ENCODE assay signal across 8 mouse cellular contexts in genomic region chr17:74316309-74316863, GRCm38 (mm10). TPM values are rescaled to one million over a fixed set of nuclear protein-coding genes. Genes with fewer than 3 reads are reported as not detected.
A peak's percentile ranks its signal among the peaks of the same experiment; 100 is the strongest.
DNase-seq lines count a peak whose midpoint lies in the region; ATAC-seq lines count a peak whose summit lies in the region.

No protein-coding gene starts in this region.

- H3K4me3 ChIP-seq in intestine, embryonic 16.5 days (ENCODE audit: low read length): peak overlapping the region; percentile 91
- H3K4me3 ChIP-seq in midbrain, embryonic 10.5 days: peak overlapping the region; percentile 90

- H3K36me3 ChIP-seq in intestine, embryonic 16.5 days (ENCODE audit: control insufficient read depth, insufficient read depth, low read length): no peaks in the 10 kb centered on the region
- peaks cover 29% of the 10 kb centered on the region for H3K36me3 ChIP-seq in midbrain, embryonic 10.5 days

- no peaks in the 10 kb centered on the region for H3K27me3 ChIP-seq in intestine, embryonic 16.5 days (replicated peaks; ENCODE audit: control insufficient read depth, insufficient read depth, low read length)
- no peaks in the 10 kb centered on the region for H3K27me3 ChIP-seq in midbrain, embryonic 10.5 days (ENCODE audit: low read depth, poor library complexity, severe bottlenecking)

- H3K4me2 ChIP-seq in intestine, embryonic 16.5 days (ENCODE audit: low read depth, low read length): peak overlapping the region; percentile 92

- H3K4me1 ChIP-seq in intestine, embryonic 16.5 days (ENCODE audit: control insufficient read depth, insufficient read depth, low read length): peaks cover 9% of the 10 kb centered on the region
- H3K4me1 ChIP-seq in midbrain, embryonic 10.5 days: peaks cover 18% of the 10 kb centered on the region

- H3K9ac ChIP-seq in intestine, embryonic 16.5 days (ENCODE audit: low read depth, low read length): peak overlapping the region; percentile 84

- intact Hi-C loops in left cerebral cortex, postnatal 36 days (cut with DNase I): loop anchor here (1.0 kb wide), 1 partner anchor 21 kb away; the partner anchor contains the start of gene Memo1

- WGBS in intestine, embryonic 16.5 days: under 1% methylated on average over 48 of the region's 48 CpGs
- WGBS in midbrain, embryonic 10.5 days: under 1% methylated on average over 48 of the region's 48 CpGs

- peak; percentile 97 for ATAC-seq in intestine, embryonic 16.5 days

- peak; percentile 83 for DNase-seq in adrenal gland, adult 8-10 months
- peak; percentile 89 for DNase-seq in embryo, embryonic 9.5 days (ENCODE audit: extremely low spot score)
- peak; percentile 71 to 87 for DNase-seq in gastrocnemius, postnatal 4 days (ENCODE audit: low spot score in 2 of 2)
- DNase-seq in left cerebral cortex, postnatal 36 days (ENCODE audit: low spot score in 2 of 2): peak; percentile 89 to 92
- DNase-seq in midbrain, embryonic 10.5 days (ENCODE audit: low spot score): peak; percentile 91
- DNase-seq in right cerebral cortex, postnatal 36 days (ENCODE audit: low spot score in 2 of 2): peak; percentile 81 to 82
- DNase-seq in urinary bladder, postnatal 4 days (ENCODE audit: low spot score in 2 of 2): peak; percentile 85 to 87

- H3K27ac ChIP-seq in intestine, embryonic 16.5 days (ENCODE audit: low read length): peak overlapping the region; percentile 96
- H3K27ac ChIP-seq in midbrain, embryonic 10.5 days (replicated peaks): peak overlapping the region; percentile 95

- H3K9me3 ChIP-seq in intestine, embryonic 16.5 days (ENCODE audit: control insufficient read depth, low read length): no peaks in the 10 kb centered on the region
- H3K9me3 ChIP-seq in midbrain, embryonic 10.5 days (replicated peaks): no peaks in the 10 kb centered on the region

RNA-seq across cellular contexts. Expression of gene Dpy30, which starts 7.4 kb away (rescaled TPM):
- 10 to 100 TPM; 65.1 to 81.0 (median 68.4) TPM for total RNA-seq in adrenal gland, adult 8-10 months (2022)
- 10 to 100 TPM; 75.4 to 84.5 TPM for total RNA-seq in gastrocnemius, postnatal 4 days (2021)
- polyA plus RNA-seq in intestine, embryonic 16.5 days (2015; fragmentation: Nextera tagmentation; extraction: Ambion mirVana): 216 and 246 TPM in 2 replicates
- 10 to 100 TPM; 42.1 to 43.4 TPM for total RNA-seq in left cerebral cortex, postnatal 36 days (2021)
- 279 and 306 TPM in 2 replicates for polyA plus RNA-seq in midbrain, embryonic 10.5 days (2016; fragmentation: Nextera tagmentation; extraction: Ambion mirVana)

RNA-seq across cellular contexts. Expression of gene Memo1, which starts 21.1 kb away (rescaled TPM):
- 10 to 100 TPM; 86.6 to 96.8 (median 91.1) TPM for total RNA-seq in adrenal gland, adult 8-10 months (2022)
- total RNA-seq in gastrocnemius, postnatal 4 days (2021): 10 to 100 TPM; 79.1 to 88.6 TPM
- polyA plus RNA-seq in intestine, embryonic 16.5 days (2015; fragmentation: Nextera tagmentation; extraction: Ambion mirVana): 63.6 and 70.2 TPM in 2 replicates
- 10 to 100 TPM; 38.0 to 53.5 TPM for total RNA-seq in left cerebral cortex, postnatal 36 days (2021)
- 92.2 and 99.8 TPM in 2 replicates for polyA plus RNA-seq in midbrain, embryonic 10.5 days (2016; fragmentation: Nextera tagmentation; extraction: Ambion mirVana)

RNA-seq across cellular contexts. Expression of gene Spast, which starts 22.4 kb away (rescaled TPM):
- total RNA-seq in adrenal gland, adult 8-10 months (2022): 10 to 100 TPM; 24.4 to 32.9 (median 26.3) TPM
- total RNA-seq in gastrocnemius, postnatal 4 days (2021): 10 to 100 TPM; 53.2 to 54.4 TPM
- polyA plus RNA-seq in intestine, embryonic 16.5 days (2015; fragmentation: Nextera tagmentation; extraction: Ambion mirVana): 8.5 and 8.8 TPM in 2 replicates
- total RNA-seq in left cerebral cortex, postnatal 36 days (2021): 10 to 100 TPM; 54.2 to 56.3 TPM
- polyA plus RNA-seq in midbrain, embryonic 10.5 days (2016; fragmentation: Nextera tagmentation; extraction: Ambion mirVana): 12.8 and 15.2 TPM in 2 replicates

Comparison
In these comparisons a context has a peak if more than half of its experiments do, and no peak if none do; other contexts are left out.
1. Peak in every context shown above with its lines: DNase-seq, ATAC-seq, H3K4me3 ChIP-seq and H3K27ac ChIP-seq.